Mouse (Mus musculus) T-helper 17 cell (primary cell): ENCODE measurements around the gene 2900011O08Rik.
"Not testable (repeated sequence)": the region's sequence is repeated elsewhere in the genome, so short reads cannot be mapped to it uniquely, and the experiment has no call there.

Source experiments
- in situ Hi-C, 2 experiments: fragments of 300-600 bp; cut with MboI, MseI; formaldehyde crosslinking; loops; 1 replicate in 1 of 2; 2 replicates in 1 of 2; pipeline ENCODE4 v1.15.1; 2025; ENCODE audit warnings: high pct_unique_total_duplicates in 2 of 2

2900011O08Rik gene

GRCm38 (mm10) chr16:13986574-13987478 is at the start of gene 2900011O08Rik, which contains the start of gene Ifitm7:
Gene 2900011O08Rik, plus strand, starts transcription at chr16:13986604.
Gene Ifitm7, minus strand, starts transcription at chr16:13986888.
- in situ Hi-C loops, result no loop called here

GRCm38 (mm10) chr16:13940139-13940846 is 46.1 kb upstream of the 2900011O08Rik start:
- in situ Hi-C loops, result no loop called here

GRCm38 (mm10) chr16:13940847-13941395 is 45.5 kb upstream of the 2900011O08Rik start:
- in situ Hi-C loops, result no loop called here

GRCm38 (mm10) chr16:13944178-13944577 is 42.2 kb upstream of the 2900011O08Rik start:
- in situ Hi-C loops, result no loop called here

- in situ Hi-C loops, result no loop called here
These were observed 41.7 kb upstream of the 2900011O08Rik start for GRCm38 (mm10) chr16:13944752-13945151.

- in situ Hi-C loops, result no loop called here
These were observed 41.3 kb upstream of the 2900011O08Rik start for GRCm38 (mm10) chr16:13945153-13945552.

- in situ Hi-C loops, result no loop called here
These were observed 40.1 kb upstream of the 2900011O08Rik start for GRCm38 (mm10) chr16:13946306-13946705.

GRCm38 (mm10) chr16:13951245-13951644 is 35.2 kb upstream of the 2900011O08Rik start:
- in situ Hi-C loops, result no loop called here

- in situ Hi-C loops, result no loop called here
These were observed 24.4 kb upstream of the 2900011O08Rik start for GRCm38 (mm10) chr16:13962053-13962452.

- in situ Hi-C loops, result no loop called here
These were observed 17.3 kb upstream of the 2900011O08Rik start for GRCm38 (mm10) chr16:13969096-13969495.

- in situ Hi-C loops, result no loop called here
These were observed 14.4 kb upstream of the 2900011O08Rik start for GRCm38 (mm10) chr16:13972051-13972450.

GRCm38 (mm10) chr16:13976358-13976896 is 10.0 kb upstream of the 2900011O08Rik start:
- in situ Hi-C loops, result not testable (repeated sequence)

GRCm38 (mm10) chr16:13977026-13977425 is 9.4 kb upstream of the 2900011O08Rik start:
- in situ Hi-C loops, result not testable (repeated sequence)

- in situ Hi-C loops, result not testable (repeated sequence)
These were observed 4.7 kb upstream of the 2900011O08Rik start for GRCm38 (mm10) chr16:13981726-13982125.

GRCm38 (mm10) chr16:13983161-13983560 is 3.2 kb upstream of the 2900011O08Rik start:
- in situ Hi-C loops, result no loop called here

GRCm38 (mm10) chr16:13986197-13986573 is 219 bp upstream of the 2900011O08Rik start:
- in situ Hi-C loops, result no loop called here

- in situ Hi-C loops, result no loop called here
These were observed 6.3 kb downstream of the 2900011O08Rik start for GRCm38 (mm10) chr16:13992518-13993248.

- in situ Hi-C loops, result no loop called here
These were observed 7.7 kb downstream of the 2900011O08Rik start for GRCm38 (mm10) chr16:13994076-13994475.

GRCm38 (mm10) chr16:13994502-13994901 is 8.1 kb downstream of the 2900011O08Rik start:
- in situ Hi-C loops, result no loop called here

GRCm38 (mm10) chr16:14003386-14004130 is 17.2 kb downstream of the 2900011O08Rik start:
- in situ Hi-C loops, result no loop called here
